Mouse (Mus musculus): Measurements from ENCODE around the gene Kansl1l. TPM values are rescaled to one million over a fixed set of nuclear protein-coding genes. Genes with fewer than 3 reads are reported as not detected.

Gene Kansl1l
- total and polyA plus RNA-seq, 3 experiments, result 5.1 to 23.4 (median 22.9) TPM

DNA sequence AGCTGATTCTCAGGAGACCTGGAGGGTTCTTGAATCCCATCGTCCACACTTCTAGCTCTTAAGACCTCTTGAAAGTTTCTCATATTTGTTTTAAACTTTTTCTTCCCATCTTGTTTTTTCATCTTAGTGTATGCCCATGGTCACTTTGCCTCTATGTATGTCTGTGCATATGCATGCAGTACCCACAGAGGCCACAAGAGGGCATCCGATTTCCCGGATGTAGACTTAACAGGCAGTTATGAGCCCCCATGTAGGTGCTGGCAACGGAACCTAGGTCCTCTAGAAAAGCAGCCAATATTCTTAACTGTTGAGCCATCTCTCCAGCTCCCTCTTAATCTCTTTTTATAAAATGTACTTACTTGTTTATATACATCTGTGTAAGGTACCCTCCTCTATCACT lies 30.1 kb upstream of the Kansl1l start:
- Histone ChIP-seq H3K36me3 (ENCODE audit: control insufficient read depth, insufficient read depth, low read length) (peaks cover 19% of the 10 kb centered on the region), H3K4me3 (no peak overlapping the region), H3K9ac (ENCODE audit: low read depth, low read length) (no peak overlapping the region), H3K27me3 (ENCODE audit: control insufficient read depth, insufficient read depth, low read length) (no peaks in the 10 kb centered on the region), H3K4me1 (ENCODE audit: control insufficient read depth, insufficient read depth, low read length) (no peaks in the 10 kb centered on the region), H3K79me2 (replicated peaks; ENCODE audit: control insufficient read depth, insufficient read depth, low read length) (no peaks in the 10 kb centered on the region), H3K27ac (no peak overlapping the region)
- intact Hi-C loops (cut with DNase I), result loop anchor here (5.0 kb wide), 1 partner anchor 50 kb away; no protein-coding TSS in a partner anchor
- TF ChIP-seq CTCF (IDR thresholded peaks at IDR 0.05) (peak; percentile 77), EP300 (IDR thresholded peaks at IDR 0.05; ENCODE audit: insufficient read depth, low read depth, low read length) (no peak), POLR2A (IDR thresholded peaks at IDR 0.05; ENCODE audit: insufficient read depth, low read depth, low read length) (no peak)
- no peak for DNase-seq
- 97% methylated on average over 4 of the region's 4 CpGs for WGBS

DNA sequence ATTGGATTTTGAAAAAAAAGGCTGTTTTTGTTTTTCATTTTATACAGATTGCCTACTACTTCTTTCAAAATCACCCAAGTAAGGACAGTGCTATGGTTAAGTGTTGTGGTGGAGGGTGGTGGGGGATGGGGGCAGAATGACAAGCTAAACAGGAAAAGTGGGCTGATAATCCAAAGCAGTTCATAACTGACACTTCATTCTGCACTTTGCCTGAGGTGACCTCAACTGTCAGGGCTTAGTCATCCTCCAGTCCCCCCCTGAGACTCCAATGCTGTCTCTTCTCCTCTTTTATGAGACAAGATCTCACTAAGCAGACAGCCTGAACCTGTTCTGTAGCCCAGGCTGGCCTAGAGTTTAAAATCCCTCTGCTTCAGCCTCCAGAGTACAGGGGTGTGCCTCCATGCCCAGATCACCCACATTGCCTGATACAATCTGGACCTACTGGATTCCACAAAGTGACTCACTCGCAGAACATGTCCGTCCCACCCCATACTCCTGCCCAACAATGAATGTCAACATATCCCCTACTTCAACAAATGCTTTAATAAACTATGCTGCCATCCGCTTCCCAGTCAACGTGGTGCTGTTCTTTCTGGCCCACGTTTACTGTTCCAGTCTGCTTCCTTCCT lies 28.4 kb upstream of the Kansl1l start:
- intact Hi-C loops (cut with DNase I), result loop anchor here (5.0 kb wide), 1 partner anchor 51 kb away; no protein-coding TSS in a partner anchor
- H3K36me3 ChIP-seq (ENCODE audit: control insufficient read depth, insufficient read depth, low read length), result peaks cover 8% of the 10 kb centered on the region; the same call in 1 of the 2 replicates
- 50% methylated on average over 5 of the region's 5 CpGs for WGBS

DNA sequence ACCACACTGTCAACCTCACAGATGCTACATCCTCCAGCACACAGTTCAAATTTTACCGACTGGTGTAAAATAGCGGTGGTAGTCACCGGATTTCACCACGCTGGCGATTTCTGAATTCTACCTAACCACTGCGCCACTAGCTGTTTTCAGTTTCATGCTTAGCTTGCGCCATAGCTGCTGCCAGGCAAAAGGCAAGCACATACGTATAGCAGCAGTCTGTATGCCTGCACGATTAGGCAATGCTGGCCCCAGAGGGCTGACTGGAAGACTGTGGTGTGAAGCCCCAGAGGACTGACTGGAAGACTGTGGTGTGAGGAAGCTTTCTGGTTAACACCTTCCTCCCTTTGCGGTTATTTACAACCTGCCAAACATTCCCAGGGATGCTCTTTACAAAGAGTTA lies 24.6 kb upstream of the Kansl1l start:
- TF ChIP-seq POLR2A (IDR thresholded peaks at IDR 0.05; ENCODE audit: insufficient read depth, low read depth, low read length) (no peak), EP300 (IDR thresholded peaks at IDR 0.05; ENCODE audit: insufficient read depth, low read depth, low read length) (no peak), CTCF (IDR thresholded peaks at IDR 0.05) (no peak)
- H3K9ac ChIP-seq (ENCODE audit: low read depth, low read length), result no peak overlapping the region
- WGBS, result 83% methylated on average over 10 of the region's 10 CpGs
- H3K27ac ChIP-seq, result no peak overlapping the region
- no peaks in the 10 kb centered on the region for H3K27me3 ChIP-seq (ENCODE audit: control insufficient read depth, insufficient read depth, low read length)
- intact Hi-C loops (cut with DNase I), result no loop called here
- no peak for DNase-seq
- peaks cover 4% of the 10 kb centered on the region; the same call in 1 of the 2 replicates for H3K36me3 ChIP-seq (ENCODE audit: control insufficient read depth, insufficient read depth, low read length)
- peaks cover 2% of the 10 kb centered on the region; the same call in 1 of the 2 replicates for H3K4me1 ChIP-seq (ENCODE audit: control insufficient read depth, insufficient read depth, low read length)
- H3K79me2 ChIP-seq (replicated peaks; ENCODE audit: control insufficient read depth, insufficient read depth, low read length), result no peaks in the 10 kb centered on the region
- H3K4me3 ChIP-seq, result no peak overlapping the region

More for the DNA sequence above, 28.4 kb upstream of the Kansl1l start:
- TF ChIP-seq EP300 (IDR thresholded peaks at IDR 0.05; ENCODE audit: insufficient read depth, low read depth, low read length) (no peak), POLR2A (IDR thresholded peaks at IDR 0.05; ENCODE audit: insufficient read depth, low read depth, low read length) (no peak), CTCF (IDR thresholded peaks at IDR 0.05) (no peak)
- no peaks in the 10 kb centered on the region for H3K79me2 ChIP-seq (replicated peaks; ENCODE audit: control insufficient read depth, insufficient read depth, low read length)
- DNase-seq, result no peak
- H3K4me1 ChIP-seq (ENCODE audit: control insufficient read depth, insufficient read depth, low read length), result no peaks in the 10 kb centered on the region
- no peak overlapping the region for H3K4me3 ChIP-seq
- no peak overlapping the region for H3K9ac ChIP-seq (ENCODE audit: low read depth, low read length)
- no peak overlapping the region for H3K27ac ChIP-seq
- no peaks in the 10 kb centered on the region for H3K27me3 ChIP-seq (ENCODE audit: control insufficient read depth, insufficient read depth, low read length)

DNA sequence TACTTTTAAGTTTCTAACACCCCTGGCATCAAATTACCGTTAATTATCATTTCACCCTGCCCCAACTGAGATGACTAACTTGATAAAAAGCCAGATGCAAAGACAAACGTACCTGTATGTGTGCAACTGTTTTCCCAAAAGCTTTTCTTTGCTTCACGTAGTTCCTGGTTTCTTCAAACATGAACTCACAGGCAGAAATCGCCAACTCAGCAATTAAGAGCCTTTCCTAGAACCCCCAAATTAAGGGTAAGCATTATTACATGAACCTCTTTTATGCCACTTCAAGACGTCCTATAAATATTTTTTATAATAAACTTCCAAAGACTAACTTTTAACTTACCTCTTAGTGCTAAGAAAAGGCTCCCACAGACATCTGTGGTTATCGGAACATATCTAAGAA lies 24.1 kb upstream of the Kansl1l start:
- 75% methylated on average over 6 of the region's 6 CpGs for WGBS

DNA sequence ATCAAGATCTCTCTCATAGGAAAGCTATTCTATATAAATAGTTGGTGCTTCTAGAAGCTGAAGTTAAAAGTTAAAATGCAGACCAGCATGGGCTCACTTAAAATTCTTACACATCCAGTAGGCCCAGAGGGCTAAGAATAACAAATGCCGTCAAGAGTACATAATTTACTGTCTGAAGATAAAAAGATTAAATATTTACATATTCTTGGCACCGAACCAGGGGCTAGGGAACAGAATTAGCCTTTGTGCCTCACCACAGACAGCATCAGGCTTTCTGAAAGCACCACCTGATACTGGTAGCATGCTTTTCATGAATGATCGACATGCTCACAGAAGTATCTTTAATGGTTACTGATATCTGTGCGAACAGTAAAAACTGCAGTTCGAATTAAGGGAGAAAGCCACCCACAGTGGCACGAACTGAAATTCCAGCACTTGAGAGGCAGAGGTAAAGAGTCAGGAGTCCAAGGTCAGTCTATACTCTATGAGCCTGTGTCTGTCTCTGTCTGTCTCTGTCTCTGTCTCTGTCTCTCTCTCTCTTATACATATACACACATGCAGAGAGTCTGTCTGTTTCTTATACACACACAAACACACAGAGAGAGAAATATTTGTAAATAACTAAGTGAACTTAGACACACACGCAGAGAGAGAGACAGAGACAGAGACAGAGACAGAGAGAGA lies 22.5 kb upstream of the Kansl1l start:
- no peak overlapping the region for H3K4me3 ChIP-seq
- peaks cover 4% of the 10 kb centered on the region; the same call in 1 of the 2 replicates for H3K36me3 ChIP-seq (ENCODE audit: control insufficient read depth, insufficient read depth, low read length)
- H3K79me2 ChIP-seq (replicated peaks; ENCODE audit: control insufficient read depth, insufficient read depth, low read length), result no peaks in the 10 kb centered on the region
- peaks cover 2% of the 10 kb centered on the region; the same call in 1 of the 2 replicates for H3K4me1 ChIP-seq (ENCODE audit: control insufficient read depth, insufficient read depth, low read length)
- intact Hi-C loops (cut with DNase I), result loop anchor here (5.0 kb wide), 1 partner anchor 88 kb away; no protein-coding TSS in a partner anchor
- TF ChIP-seq POLR2A (IDR thresholded peaks at IDR 0.05; ENCODE audit: insufficient read depth, low read depth, low read length) (no peak), CTCF (IDR thresholded peaks at IDR 0.05) (no peak)
- WGBS, result 62% methylated on average over 7 of the region's 7 CpGs
- H3K27me3 ChIP-seq (ENCODE audit: control insufficient read depth, insufficient read depth, low read length), result no peaks in the 10 kb centered on the region
- no peak overlapping the region for H3K9ac ChIP-seq (ENCODE audit: low read depth, low read length)
- DNase-seq, result no peak
- no peak overlapping the region for H3K27ac ChIP-seq

More for the DNA sequence above, 24.1 kb upstream of the Kansl1l start:
- DNase-seq, result no peak
- Histone ChIP-seq H3K4me3 (no peak overlapping the region), H3K9ac (ENCODE audit: low read depth, low read length) (no peak overlapping the region), H3K79me2 (replicated peaks; ENCODE audit: control insufficient read depth, insufficient read depth, low read length) (no peaks in the 10 kb centered on the region), H3K36me3 (ENCODE audit: control insufficient read depth, insufficient read depth, low read length) (peaks cover 4% of the 10 kb centered on the region; the same call in 1 of the 2 replicates), H3K4me1 (ENCODE audit: control insufficient read depth, insufficient read depth, low read length) (peaks cover 2% of the 10 kb centered on the region; the same call in 1 of the 2 replicates), H3K27ac (no peak overlapping the region), H3K27me3 (ENCODE audit: control insufficient read depth, insufficient read depth, low read length) (no peaks in the 10 kb centered on the region)
- TF ChIP-seq CTCF (IDR thresholded peaks at IDR 0.05) (no peak), EP300 (IDR thresholded peaks at IDR 0.05; ENCODE audit: insufficient read depth, low read depth, low read length) (no peak), POLR2A (IDR thresholded peaks at IDR 0.05; ENCODE audit: insufficient read depth, low read depth, low read length) (no peak)
- intact Hi-C loops (cut with DNase I), result no loop called here

DNA sequence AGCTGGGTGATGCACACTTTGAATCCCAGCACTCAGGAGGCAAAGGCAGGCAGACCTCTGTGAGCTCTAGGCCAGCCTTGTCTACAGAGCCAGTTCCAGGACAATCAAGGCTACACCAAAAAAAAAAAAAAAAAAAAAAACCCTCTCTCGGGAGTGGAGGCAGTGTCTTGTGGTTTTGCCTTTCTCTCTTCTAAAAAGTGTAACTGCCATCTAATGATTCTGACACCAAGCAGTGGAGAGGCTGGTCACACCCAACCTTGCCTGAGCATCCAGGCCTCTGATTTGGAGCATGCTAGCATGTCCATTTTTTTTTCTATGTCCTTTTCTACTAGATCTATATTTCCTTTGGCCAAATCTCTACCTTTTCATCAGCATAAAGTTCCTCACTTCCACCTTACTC lies 21.8 kb upstream of the Kansl1l start:
- intact Hi-C loops (cut with DNase I), result loop anchor here (5.0 kb wide), 1 partner anchor 87 kb away; no protein-coding TSS in a partner anchor
- H3K36me3 ChIP-seq (ENCODE audit: control insufficient read depth, insufficient read depth, low read length), result peaks cover 4% of the 10 kb centered on the region; the same call in 1 of the 2 replicates

More for the DNA sequence above, 21.8 kb upstream of the Kansl1l start:
- WGBS, result 60% methylated on average over 1 of the region's 1 CpGs
- Histone ChIP-seq H3K4me1 (ENCODE audit: control insufficient read depth, insufficient read depth, low read length) (peaks cover 2% of the 10 kb centered on the region; the same call in 1 of the 2 replicates), H3K79me2 (replicated peaks; ENCODE audit: control insufficient read depth, insufficient read depth, low read length) (no peaks in the 10 kb centered on the region), H3K9ac (ENCODE audit: low read depth, low read length) (no peak overlapping the region), H3K27me3 (ENCODE audit: control insufficient read depth, insufficient read depth, low read length) (no peaks in the 10 kb centered on the region), H3K4me3 (no peak overlapping the region), H3K27ac (no peak overlapping the region)
- TF ChIP-seq EP300 (IDR thresholded peaks at IDR 0.05; ENCODE audit: insufficient read depth, low read depth, low read length) (no peak), POLR2A (IDR thresholded peaks at IDR 0.05; ENCODE audit: insufficient read depth, low read depth, low read length) (no peak)
- no peak for DNase-seq
